Mouse (Mus musculus) adrenal gland, postnatal 36 days (tissue): ENCODE data around the gene Pnpla2. TPM values are rescaled to one million over a fixed set of nuclear protein-coding genes. Genes with fewer than 3 reads are reported as not detected.
A peak's percentile ranks its signal among the peaks of the same experiment; 100 is the strongest.

Source experiments
- DNase-seq, 2 experiments: peaks; one replicate each; pipeline ENCODE4 v3.0.0; 2021; ENCODE audit warnings: mixed read lengths in 1 of 2
- total RNA-seq, 2 experiments: library from RNA; stranded (reverse); gene quantifications; 2 replicates each; pipeline ENCODE4 v1.2.3; 2021

Pnpla2 gene
- total RNA-seq, 2 experiments from 2014 or later, result 875 to 879 TPM

- peak; percentile 96 to 97 for DNase-seq
Measured at GRCm38 (mm10) chr7:141447110-141447991, 7.6 kb upstream of the Pnpla2 start, which contains the start of gene Rplp2. Gene Rplp2, plus strand, starts transcription at chr7:141447370.

GRCm38 (mm10) chr7:141451928-141452327, 3.1 kb upstream of the Pnpla2 start:
- DNase-seq, result no peak

GRCm38 (mm10) chr7:141453636-141454035, 1.4 kb upstream of the Pnpla2 start:
- DNase-seq, result no peak

GRCm38 (mm10) chr7:141455610-141456314, 764 bp downstream of the Pnpla2 start:
- peak; percentile 81 to 86 for DNase-seq

- peak; percentile 79 to 81 for DNase-seq
Measured at GRCm38 (mm10) chr7:141456739-141457138, 1.7 kb downstream of the Pnpla2 start.

- no peak for DNase-seq
Measured at GRCm38 (mm10) chr7:141457236-141457635, 2.2 kb downstream of the Pnpla2 start.

- peak; percentile 68 to 76 for DNase-seq
Measured at GRCm38 (mm10) chr7:141457986-141458660, 3.1 kb downstream of the Pnpla2 start.

- no peak for DNase-seq
Measured at GRCm38 (mm10) chr7:141458661-141459060, 3.7 kb downstream of the Pnpla2 start.

- DNase-seq, result no peak
Measured at GRCm38 (mm10) chr7:141459301-141459711, 4.3 kb downstream of the Pnpla2 start.

- DNase-seq, result no peak
Measured at GRCm38 (mm10) chr7:141460001-141460390, 5.0 kb downstream of the Pnpla2 start.

- DNase-seq, result no peak
Measured at GRCm38 (mm10) chr7:141460391-141461113, 5.6 kb downstream of the Pnpla2 start, which contains the start of gene Cracr2b. Gene Cracr2b, plus strand, starts transcription at chr7:141461094.

GRCm38 (mm10) chr7:141461521-141462332, 6.7 kb downstream of the Pnpla2 start:
- peak in 1 of 2 experiments; percentile 61 for DNase-seq

GRCm38 (mm10) chr7:141462333-141462821, 7.4 kb downstream of the Pnpla2 start:
- no peak for DNase-seq

- peak in 1 of 2 experiments; percentile 65 for DNase-seq
Measured at GRCm38 (mm10) chr7:141463824-141464602, 9.0 kb downstream of the Pnpla2 start.

- no peak for DNase-seq
Measured at GRCm38 (mm10) chr7:141464603-141465201, 9.7 kb downstream of the Pnpla2 start.

- no peak for DNase-seq
Measured at GRCm38 (mm10) chr7:141465388-141466044, 10.5 kb downstream of the Pnpla2 start.

- peak; percentile 59 to 65 for DNase-seq
Measured at GRCm38 (mm10) chr7:141466045-141466394, 11.0 kb downstream of the Pnpla2 start.

- no peak for DNase-seq
Measured at GRCm38 (mm10) chr7:141466607-141467148, 11.7 kb downstream of the Pnpla2 start.
